Mouse (Mus musculus): Measurements from ENCODE around the gene Ppm1m.

Ppm1m gene

DNA sequence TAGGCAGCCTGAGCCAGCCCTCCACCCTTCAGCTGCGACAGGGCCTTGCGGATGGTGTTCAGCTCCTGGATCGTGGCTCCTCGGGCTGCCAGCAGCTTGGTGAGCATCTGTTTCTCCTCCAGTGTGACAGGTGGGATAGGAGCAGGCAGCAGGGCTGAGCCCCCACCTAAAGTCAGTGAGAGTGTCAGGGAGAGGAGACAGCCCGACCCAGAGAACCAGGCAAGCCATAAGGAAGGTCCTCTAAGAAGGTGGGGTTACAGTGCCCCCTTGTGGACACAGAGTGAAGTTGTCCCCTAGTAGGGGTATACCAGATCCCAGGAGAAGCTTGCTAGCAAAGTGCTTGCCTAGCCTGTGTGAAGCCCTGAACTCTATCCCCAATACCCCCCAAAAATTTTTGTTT is 43.1 kb downstream of the Ppm1m start:
- DNase-seq = peak; percentile 76 to 77

DNA sequence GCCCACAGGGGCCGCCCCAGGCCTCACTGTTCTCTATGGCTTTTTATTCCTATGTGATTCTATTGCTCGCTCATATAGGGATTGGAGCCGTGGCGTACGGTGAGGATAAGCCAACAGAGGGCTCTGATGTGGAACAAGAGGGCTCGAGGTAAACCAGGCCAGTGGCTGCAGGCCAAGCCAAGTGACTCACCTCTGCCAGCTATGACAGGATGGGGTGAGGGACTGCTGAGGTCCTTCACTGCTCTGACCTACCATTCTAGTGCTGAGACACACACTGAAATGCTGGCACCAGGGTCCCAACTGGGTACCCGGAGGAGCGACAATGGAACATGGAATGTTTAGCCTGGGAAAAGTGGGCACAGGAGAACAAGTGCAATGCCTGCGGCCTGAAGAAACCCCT is 45.4 kb downstream of the Ppm1m start:
- no peak for DNase-seq

DNA sequence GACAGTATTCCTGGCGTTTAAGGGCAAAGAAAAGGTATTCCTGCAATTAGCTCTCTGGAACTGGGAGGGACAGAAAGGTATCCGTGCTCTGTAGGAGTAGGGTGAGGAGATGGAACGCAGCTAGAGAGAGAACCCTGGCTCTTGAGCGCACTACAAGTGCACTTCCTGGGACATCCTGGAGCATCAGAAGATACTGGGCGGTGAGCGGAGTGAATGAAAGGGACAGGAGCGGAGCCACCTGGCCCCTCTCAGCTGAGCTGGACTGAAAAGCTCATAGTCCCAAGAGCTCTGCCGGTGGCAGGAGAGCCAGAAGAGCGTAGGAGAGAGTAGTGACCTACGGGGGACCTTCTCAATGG is 50.2 kb downstream of the Ppm1m start:
- no peak for DNase-seq

DNA sequence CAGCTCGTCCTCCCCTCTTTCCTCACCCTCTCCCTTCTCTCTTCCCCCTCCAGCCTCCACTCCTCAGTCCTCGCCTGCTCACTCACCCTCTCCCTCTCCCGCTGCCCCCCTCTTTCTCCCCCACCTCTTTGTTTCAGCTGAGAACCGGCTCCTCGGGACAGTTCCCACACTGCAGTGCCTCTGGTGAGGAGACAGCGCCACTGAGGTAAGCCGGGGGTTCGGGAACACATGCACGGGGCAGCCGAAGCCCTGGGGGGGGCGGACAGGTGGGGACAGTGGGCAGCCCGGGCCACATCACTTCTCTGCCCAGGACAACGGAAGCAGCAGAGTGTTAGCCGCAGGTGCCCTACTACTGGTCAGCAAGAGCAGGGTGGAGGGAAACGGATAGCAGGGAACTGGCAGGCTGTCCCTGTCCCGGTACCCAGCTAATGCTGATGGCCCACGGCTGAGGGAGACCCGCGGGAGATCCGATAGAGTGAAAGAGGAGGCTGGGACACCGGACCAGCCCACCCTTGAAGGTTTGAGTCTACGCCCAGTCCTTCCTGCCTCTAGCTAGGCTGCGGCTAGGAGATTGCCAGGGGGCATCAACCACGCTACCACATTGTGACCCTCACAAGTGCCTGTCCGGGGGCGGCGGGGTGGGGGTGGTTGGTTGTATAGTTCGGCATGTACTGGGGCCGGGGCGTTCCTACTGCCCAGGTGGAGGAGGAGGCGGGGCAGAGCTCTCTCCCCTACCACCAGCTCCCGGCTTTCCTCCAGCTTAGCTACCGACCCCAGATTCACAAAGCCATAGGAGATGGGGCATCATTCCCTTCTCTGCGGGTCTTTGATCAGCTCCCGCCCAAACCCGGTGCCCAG is 50.8 kb downstream of the Ppm1m start:
- DNase-seq = peak in 1 of 2 experiments; percentile 17

DNA sequence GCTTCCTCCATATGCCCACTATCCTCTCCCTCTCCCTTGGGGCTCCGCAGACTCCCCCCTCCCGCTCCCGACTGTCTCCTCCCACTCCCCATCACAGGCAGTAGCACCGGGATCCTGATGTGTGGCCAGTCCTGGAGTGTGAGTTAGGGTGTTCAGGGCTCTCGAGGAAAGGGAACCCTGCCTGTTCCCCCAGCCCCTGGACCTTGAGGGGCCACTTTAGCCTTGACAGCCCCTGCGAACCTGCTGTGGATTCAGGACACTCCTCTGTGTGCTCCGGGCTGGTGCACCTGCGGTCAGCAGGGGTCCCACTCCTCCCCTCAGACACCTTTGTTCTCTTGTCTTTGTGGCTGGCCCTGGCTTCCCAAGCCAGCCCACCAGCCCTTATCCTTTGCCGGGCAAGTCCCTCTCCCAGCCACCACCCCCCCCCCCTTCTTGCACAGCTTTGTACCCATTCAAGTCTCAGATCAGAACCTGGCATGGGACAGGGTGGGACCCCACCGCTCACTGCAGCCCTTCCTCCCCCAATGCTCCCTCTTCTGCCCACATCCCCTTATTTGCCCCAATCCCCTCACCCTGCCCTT is 51.6 kb downstream of the Ppm1m start:
- DNase-seq = no peak

DNA sequence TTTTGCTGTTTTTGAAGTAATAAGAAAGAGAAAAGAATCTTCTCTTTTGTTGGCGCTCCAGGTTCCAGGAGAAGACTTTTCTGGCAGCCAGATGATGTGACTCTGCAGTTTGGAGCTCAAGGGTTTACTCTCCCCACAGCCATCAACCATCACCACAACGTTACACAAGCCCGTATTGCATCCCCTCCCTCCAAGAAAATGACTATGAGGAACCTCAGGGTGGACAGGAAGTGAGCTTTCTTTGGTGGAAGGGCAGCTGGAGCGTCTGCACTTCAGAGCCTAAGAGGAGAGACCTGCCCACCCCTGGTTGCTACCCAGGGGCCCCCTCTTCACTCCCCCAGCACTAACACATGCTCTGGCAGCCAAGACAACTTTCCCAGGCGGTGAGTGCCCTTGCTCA is 52.3 kb downstream of the Ppm1m start:
- DNase-seq = no peak

DNA sequence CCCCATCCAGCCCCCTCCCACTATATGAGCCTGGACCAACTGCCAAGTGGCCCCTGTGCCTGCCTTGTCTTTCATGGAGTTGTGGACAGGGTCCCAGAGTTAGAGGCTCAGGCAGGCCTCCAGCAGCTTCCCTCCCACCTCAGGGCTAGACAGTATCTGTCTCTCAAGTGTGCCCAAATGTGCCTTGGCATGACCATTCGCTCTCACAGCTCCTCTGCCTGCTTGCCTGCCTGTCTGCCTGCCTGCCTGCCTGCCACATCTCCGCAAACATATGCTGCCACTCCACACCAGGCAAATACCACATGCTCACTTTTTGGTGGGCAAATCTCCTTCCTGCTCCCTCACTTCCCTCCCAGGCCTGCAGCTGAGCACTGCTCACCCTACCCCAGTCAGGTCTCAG is 54.0 kb downstream of the Ppm1m start:
- no peak for DNase-seq
